Mouse (Mus musculus) B cell, adult (primary cell): ENCODE measurements around the gene Plin1. TPM values are rescaled to one million over a fixed set of nuclear protein-coding genes. Genes with fewer than 3 reads are reported as not detected.

Experiments used
- total RNA-seq: library from RNA; stranded (reverse); gene quantifications from 4 replicates; pipeline ENCODE4 v1.2.4, GENCODE M21; 2023; ENCODE audit not compliant: inconsistent age

Plin1 gene
- total RNA-seq, result not detected in 4 replicates

GRCm38 (mm10) chr7:79732622-79733021 is at the start of gene Plin1:
Plin1 (minus strand) TSS chr7:79732903.

GRCm38 (mm10) chr7:79742659-79743536 is 10.2 kb upstream of the Plin1 start, which contains the start of the genes Pex11a and Wdr93:
Pex11a (minus strand) TSS chr7:79743131.
Wdr93 (plus strand) TSS chr7:79743163.

GRCm38 (mm10) chr7:79715187-79715981 is 17.3 kb downstream of the Plin1 start, which contains the start of gene Kif7:
Kif7 (minus strand) TSS chr7:79715720.

Other genes with a start within 250 kb of the Plin1 start
- not detected in 4 replicates for gene Rhcg, start 115.2 kb downstream of the Plin1 start, total RNA-seq
- gene Ticrr, start 72.7 kb downstream of the Plin1 start, total RNA-seq, result 2.8 to 4.9 TPM (median 3.5 TPM) in 4 replicates
- 0.10 to 0.27 TPM (median 0.13 TPM) in 3 of 4 replicates, not detected in the other for gene Kif7, start 17.2 kb downstream of the Plin1 start, total RNA-seq
- gene Pex11a, start 10.2 kb upstream of the Plin1 start, total RNA-seq, result 0.42 to 1.6 TPM (median 0.83 TPM) in 4 replicates
- not detected in 4 replicates for gene Wdr93, start 10.3 kb upstream of the Plin1 start, total RNA-seq
- not detected in 4 replicates for gene Mesp1, start 60.9 kb upstream of the Plin1 start, total RNA-seq
- not detected in 4 replicates for gene Mesp2, start 77.8 kb upstream of the Plin1 start, total RNA-seq
- 0.15 to 0.42 TPM (median 0.29 TPM) in 4 replicates for gene Anpep, start 128.2 kb upstream of the Plin1 start, total RNA-seq
- gene Ap3s2, start 187.7 kb upstream of the Plin1 start, total RNA-seq, result 12.8 to 24.1 TPM (median 17.7 TPM) in 4 replicates
- gene Arpin, start 202.5 kb upstream of the Plin1 start, total RNA-seq, result 0.22 TPM in 1 of 4 replicates, not detected in the others